Mouse (Mus musculus) kidney, adult 2 months (tissue): ENCODE data around the gene Ttc28. TPM values are rescaled to one million over a fixed set of nuclear protein-coding genes. Genes with fewer than 3 reads are reported as not detected.

Experiments
- DNase-seq: peaks from one replicate; pipeline ENCODE4 v3.0.0; 2021
- H3K27ac ChIP-seq: fragments of 200-500 bp; 2 replicates; pipeline ENCODE4 v1.5.1; 2012; ENCODE audit warnings: low read depth, low read length, control low read depth, inconsistent platforms; ENCODE audit not compliant: insufficient read depth
- H3K27me3 ChIP-seq: fragments of 200-500 bp; replicated peaks from 2 replicates; pipeline ENCODE4 v1.6.1; 2012; ENCODE audit warnings: mild to moderate bottlenecking, moderate library complexity, low read length, inconsistent platforms; ENCODE audit not compliant: control insufficient read depth, insufficient read depth
- H3K36me3 ChIP-seq: fragments of 200-500 bp; 2 replicates; pipeline ENCODE4 v1.6.1; 2012; ENCODE audit warnings: mild to moderate bottlenecking, moderate library complexity, low read length, inconsistent platforms; ENCODE audit not compliant: control insufficient read depth, insufficient read depth
- H3K4me1 ChIP-seq: fragments of 200-500 bp; 2 replicates; pipeline ENCODE4 v1.6.1; 2011; ENCODE audit warnings: low read length; ENCODE audit not compliant: control insufficient read depth, insufficient read depth
- H3K4me3 ChIP-seq: fragments of 200-500 bp; 2 replicates; pipeline ENCODE4 v1.5.1; 2011; ENCODE audit warnings: mild to moderate bottlenecking, low read depth, low read length, control low read depth; ENCODE audit not compliant: insufficient read depth
- CTCF ChIP-seq: fragments of 200-500 bp; conservative IDR thresholded peaks from 2 replicates; pipeline ENCODE4 v1.5.1; 2011; ENCODE audit warnings: low read depth, mild to moderate bottlenecking, control low read depth, low read length, moderate library complexity, mixed read lengths; ENCODE audit not compliant: insufficient read depth, insufficient read length
- POLR2A ChIP-seq: fragments of 200-500 bp; IDR thresholded peaks from one replicate; pipeline ENCODE4 v1.6.1; 2011; ENCODE audit warnings: low read depth, low read length, control low read depth
- WGBS: fragments of 180-500 bp; shearing (Covaris S2); methylation state at CpG from one replicate; pipeline ENCODE4 v1.1.7; 2018; 5-methylcytosine and 5-hydroxymethylcytosine counted together
- polyA plus RNA-seq: library from polyadenylated mRNA; depleted of rRNA; stranded (reverse); fragments of >200 nt; gene quantifications from 2 replicates; pipeline ENCODE4 v1.2.3, GENCODE M21; 2012

The Ttc28 gene
- polyA plus RNA-seq, 1 experiment, result 6.6 TPM

DNA sequence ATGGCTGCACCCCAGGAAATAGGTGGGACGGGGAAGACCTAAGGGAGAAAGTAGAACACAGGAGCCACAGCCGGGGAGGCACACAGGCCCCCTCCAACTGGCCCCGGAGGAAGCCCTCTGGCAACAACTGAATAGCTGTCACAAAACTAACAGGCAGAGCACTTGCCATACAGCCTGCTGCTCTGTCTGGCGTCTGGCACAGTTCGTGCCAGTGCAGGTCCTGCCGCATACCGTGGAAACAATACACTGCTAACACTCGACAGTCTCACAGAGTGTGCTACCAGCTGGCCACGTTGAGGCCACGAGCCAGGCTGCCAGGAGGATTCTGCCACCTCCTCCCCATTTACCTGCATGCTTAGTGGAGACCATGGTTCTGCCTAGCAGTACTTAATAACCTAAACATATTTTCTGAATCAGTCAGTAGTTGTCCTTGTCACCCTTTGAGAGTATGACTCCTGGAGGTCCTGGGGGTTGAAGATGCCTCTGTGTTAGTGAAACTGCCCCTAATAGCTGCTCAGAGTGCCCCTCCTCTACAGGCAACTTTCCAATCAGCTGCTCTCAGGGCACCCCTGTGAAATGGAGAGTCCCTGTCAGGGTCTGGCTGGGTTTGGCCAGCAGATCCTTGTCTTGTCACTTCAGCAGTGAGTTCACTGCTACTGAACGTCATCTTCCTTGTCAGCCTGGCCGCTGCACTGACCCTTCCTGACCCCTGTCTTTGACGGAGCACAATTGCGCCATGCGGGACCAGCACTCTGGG lies 390.8 kb downstream of the Ttc28 start:
- H3K4me3 ChIP-seq, result no peak overlapping the region
- WGBS, result 81% methylated on average over 15 of the region's 15 CpGs
- no peak for DNase-seq
- H3K36me3 ChIP-seq, result no peaks in the 10 kb centered on the region
- no peak for TF ChIP-seq POLR2A
- no peak for TF ChIP-seq CTCF
- no peaks in the 10 kb centered on the region for H3K4me1 ChIP-seq
- no peak overlapping the region for H3K27ac ChIP-seq
- H3K27me3 ChIP-seq, result no peaks in the 10 kb centered on the region

DNA sequence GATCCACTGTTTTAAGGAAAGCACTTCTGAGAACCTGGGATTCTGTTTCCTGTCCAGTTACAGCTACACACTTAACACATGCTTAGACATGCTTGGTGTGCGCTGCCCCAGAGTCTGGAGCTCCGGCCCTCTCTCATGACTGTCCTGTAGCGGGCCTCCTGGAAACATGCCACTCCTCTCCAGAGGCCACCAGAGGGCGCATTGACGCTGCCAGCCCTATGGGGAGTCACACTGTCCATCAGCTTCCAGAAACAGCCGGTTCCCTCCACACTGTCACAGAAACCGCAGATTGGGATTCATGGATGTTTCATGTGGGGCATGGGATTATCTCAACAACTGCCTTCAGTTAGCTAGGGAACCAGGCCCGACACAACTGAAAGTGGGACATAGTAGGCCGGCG lies 394.0 kb downstream of the Ttc28 start:
- WGBS, result 22% methylated on average over 10 of the region's 10 CpGs
- H3K36me3 ChIP-seq, result no peaks in the 10 kb centered on the region
- H3K4me1 ChIP-seq, result no peaks in the 10 kb centered on the region
- peak; percentile 90 for DNase-seq
- no peaks in the 10 kb centered on the region for H3K27me3 ChIP-seq
- no peak overlapping the region for H3K27ac ChIP-seq
- TF ChIP-seq POLR2A (no peak), CTCF (peak; percentile 88)
- H3K4me3 ChIP-seq, result no peak overlapping the region

DNA sequence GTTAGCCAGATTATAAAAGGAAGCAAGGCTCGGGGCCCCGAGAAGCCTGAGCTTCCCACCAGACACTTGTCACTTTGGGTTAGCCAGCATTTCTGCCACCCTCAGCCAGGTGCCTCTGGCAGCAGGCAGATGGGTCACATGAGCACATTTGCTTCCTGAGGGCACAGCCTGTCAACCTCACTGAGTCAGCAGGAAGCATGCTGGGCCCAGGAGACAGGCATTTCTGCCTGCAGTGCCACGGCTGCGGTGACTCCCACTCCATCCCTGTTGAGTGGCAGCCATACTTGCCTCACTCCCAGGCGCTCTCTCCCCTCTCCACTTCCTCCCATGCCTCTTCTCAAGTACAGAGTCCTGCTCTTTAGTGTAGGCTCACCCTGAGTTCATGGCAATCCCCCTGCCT lies 395.3 kb downstream of the Ttc28 start:
- 71% methylated on average over 5 of the region's 5 CpGs for WGBS
- no peaks in the 10 kb centered on the region for H3K4me1 ChIP-seq

DNA sequence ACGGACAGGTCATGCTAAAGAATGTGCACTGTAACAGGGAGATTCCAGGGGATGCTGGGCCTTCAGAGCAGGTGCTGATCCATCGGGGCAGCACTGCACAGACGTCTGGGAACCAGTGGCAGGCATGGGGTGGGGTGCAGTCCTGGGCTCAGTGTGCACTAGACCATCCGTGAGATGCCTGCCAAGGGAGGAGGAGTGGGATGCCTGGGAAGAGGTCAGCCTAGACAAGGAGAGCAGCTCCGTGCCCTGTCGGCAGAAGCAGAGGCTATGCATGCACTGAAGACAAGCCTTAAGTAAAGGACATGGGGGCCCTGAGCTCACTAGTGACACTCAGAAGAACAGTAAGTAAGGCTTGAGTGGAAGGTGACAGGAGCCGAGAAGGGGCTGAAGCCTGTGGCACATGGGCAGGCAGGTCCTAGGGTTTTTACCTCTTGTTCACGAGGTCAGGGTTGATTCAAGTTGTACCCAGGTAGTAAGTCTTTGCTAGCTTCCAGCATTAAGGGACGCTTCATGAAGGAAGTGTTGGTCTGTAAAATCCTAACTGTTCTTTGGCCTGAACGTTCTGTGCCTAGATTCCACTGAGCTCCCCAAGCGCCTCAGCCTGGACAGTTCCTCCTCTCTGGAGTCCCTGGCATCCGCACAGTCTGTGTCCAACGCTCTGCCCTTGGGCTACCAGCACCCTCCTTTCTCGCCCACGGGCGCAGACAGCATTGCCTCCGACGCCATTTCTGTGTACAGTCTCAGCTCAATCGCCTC lies 405.0 kb downstream of the Ttc28 start:
- TF ChIP-seq POLR2A (no peak), CTCF (no peak)
- Histone ChIP-seq H3K27ac (no peak overlapping the region), H3K4me3 (no peak overlapping the region), H3K4me1 (no peaks in the 10 kb centered on the region; the same call in 1 of the 2 replicates), H3K36me3 (no peaks in the 10 kb centered on the region), H3K27me3 (no peaks in the 10 kb centered on the region)
- 67% methylated on average over 19 of the region's 19 CpGs for WGBS
- DNase-seq, result peak; percentile 66

More for the DNA sequence above, 395.3 kb downstream of the Ttc28 start:
- peak; percentile 43 for DNase-seq
- no peak overlapping the region for H3K4me3 ChIP-seq
- H3K36me3 ChIP-seq, result no peaks in the 10 kb centered on the region
- H3K27me3 ChIP-seq, result no peaks in the 10 kb centered on the region
- TF ChIP-seq POLR2A, result no peak
- TF ChIP-seq CTCF, result no peak
- no peak overlapping the region for H3K27ac ChIP-seq

DNA sequence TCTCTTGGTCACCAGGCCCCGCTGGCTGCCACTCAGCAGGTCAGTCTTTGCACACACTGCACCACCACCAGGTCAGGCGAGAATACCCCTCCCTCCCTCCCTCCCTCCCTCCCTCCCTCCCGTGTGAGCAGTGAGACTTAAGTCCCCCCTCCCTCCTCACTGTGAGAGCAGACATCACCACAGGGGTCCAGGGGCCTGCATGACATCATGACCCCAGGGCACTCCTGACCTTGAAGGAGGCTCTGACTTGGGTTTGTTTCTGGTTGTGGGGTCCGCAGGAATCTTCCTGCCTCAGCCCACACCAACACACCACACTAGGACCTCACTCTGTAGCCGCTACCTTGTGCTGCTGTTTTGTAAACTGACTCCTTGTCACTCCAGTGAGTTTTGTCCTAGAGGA lies 408.0 kb downstream of the Ttc28 start:
- Histone ChIP-seq H3K27me3 (no peaks in the 10 kb centered on the region), H3K27ac (peak overlapping the region; percentile 80; the same call in 1 of the 2 replicates), H3K4me1 (no peaks in the 10 kb centered on the region; the same call in 1 of the 2 replicates), H3K4me3 (no peak overlapping the region), H3K36me3 (no peaks in the 10 kb centered on the region)
- WGBS, result 73% methylated on average over 5 of the region's 5 CpGs
- no peak for DNase-seq
- TF ChIP-seq CTCF, result no peak
- TF ChIP-seq POLR2A, result no peak

DNA sequence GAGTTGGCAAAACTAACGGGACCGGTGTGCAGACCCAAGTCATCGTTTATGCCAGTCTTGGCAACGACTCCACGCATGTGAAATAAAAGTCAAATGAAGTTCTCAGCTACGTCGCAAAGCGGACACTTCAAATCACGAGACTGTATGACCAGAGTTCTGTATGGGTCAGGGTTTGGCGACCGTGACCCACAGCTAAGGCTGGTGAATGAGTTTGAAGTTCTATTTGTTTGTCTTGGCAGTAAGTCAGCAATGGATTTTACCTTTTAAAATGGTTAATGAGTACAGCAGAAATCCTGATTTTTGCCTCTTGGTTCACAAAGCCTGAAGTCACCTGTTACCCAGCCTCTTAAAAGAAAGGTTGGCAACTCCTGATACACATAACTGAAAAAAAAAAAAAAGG lies 408.9 kb downstream of the Ttc28 start:
- Histone ChIP-seq H3K27ac (peak overlapping the region; percentile 80), H3K27me3 (no peaks in the 10 kb centered on the region), H3K4me1 (no peaks in the 10 kb centered on the region; the same call in 1 of the 2 replicates), H3K36me3 (no peaks in the 10 kb centered on the region), H3K4me3 (no peak overlapping the region)
- DNase-seq, result peak; percentile 90
- TF ChIP-seq POLR2A (no peak), CTCF (no peak)
- WGBS, result 41% methylated on average over 11 of the region's 11 CpGs

DNA sequence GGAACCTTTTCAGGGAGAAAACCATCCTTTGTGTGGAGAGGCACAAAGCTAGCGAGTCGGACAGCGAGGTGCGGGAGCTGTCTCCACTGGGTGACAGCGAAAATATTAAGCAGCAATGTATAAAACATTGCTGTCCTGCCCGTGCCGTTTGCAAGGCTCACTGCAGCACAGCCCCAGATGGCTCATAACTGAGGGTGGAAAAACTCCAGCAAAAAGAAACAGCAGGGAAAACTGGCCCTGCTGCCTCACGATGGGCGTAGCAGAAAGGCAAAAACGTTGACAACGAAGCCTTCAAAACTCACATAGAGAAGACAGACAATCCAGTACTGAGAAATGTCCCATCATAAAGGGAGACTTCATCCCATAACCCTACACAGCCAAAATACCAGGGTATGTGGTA lies 410.5 kb downstream of the Ttc28 start:
- no peaks in the 10 kb centered on the region for H3K36me3 ChIP-seq
- H3K4me1 ChIP-seq, result no peaks in the 10 kb centered on the region; the same call in 1 of the 2 replicates
- H3K27ac ChIP-seq, result no peak overlapping the region
- 83% methylated on average over 11 of the region's 11 CpGs for WGBS
- no peak overlapping the region for H3K4me3 ChIP-seq
- DNase-seq, result no peak
- no peak for TF ChIP-seq CTCF
- no peak for TF ChIP-seq POLR2A
- H3K27me3 ChIP-seq, result no peaks in the 10 kb centered on the region
